Mouse (Mus musculus) small intestine, adult 2 months (tissue): ENCODE data around the gene Eci3.

Source experiments
- CTCF ChIP-seq: fragments of 200-500 bp; IDR thresholded peaks from 2 replicates; pipeline ENCODE4 v1.5.1; 2012; ENCODE audit warnings: low read depth, mild to moderate bottlenecking, control low read depth, inconsistent platforms, low read length, moderate library complexity, mixed read lengths; ENCODE audit not compliant: insufficient replicate concordance, insufficient read length; ENCODE audit errors: extremely low read depth
- POLR2A ChIP-seq: fragments of 200-500 bp; IDR thresholded peaks from 2 replicates; pipeline ENCODE4 v1.6.1; 2012; ENCODE audit warnings: low read depth, mild to moderate bottlenecking, control low read depth, inconsistent platforms, low read length, moderate library complexity

DNA sequence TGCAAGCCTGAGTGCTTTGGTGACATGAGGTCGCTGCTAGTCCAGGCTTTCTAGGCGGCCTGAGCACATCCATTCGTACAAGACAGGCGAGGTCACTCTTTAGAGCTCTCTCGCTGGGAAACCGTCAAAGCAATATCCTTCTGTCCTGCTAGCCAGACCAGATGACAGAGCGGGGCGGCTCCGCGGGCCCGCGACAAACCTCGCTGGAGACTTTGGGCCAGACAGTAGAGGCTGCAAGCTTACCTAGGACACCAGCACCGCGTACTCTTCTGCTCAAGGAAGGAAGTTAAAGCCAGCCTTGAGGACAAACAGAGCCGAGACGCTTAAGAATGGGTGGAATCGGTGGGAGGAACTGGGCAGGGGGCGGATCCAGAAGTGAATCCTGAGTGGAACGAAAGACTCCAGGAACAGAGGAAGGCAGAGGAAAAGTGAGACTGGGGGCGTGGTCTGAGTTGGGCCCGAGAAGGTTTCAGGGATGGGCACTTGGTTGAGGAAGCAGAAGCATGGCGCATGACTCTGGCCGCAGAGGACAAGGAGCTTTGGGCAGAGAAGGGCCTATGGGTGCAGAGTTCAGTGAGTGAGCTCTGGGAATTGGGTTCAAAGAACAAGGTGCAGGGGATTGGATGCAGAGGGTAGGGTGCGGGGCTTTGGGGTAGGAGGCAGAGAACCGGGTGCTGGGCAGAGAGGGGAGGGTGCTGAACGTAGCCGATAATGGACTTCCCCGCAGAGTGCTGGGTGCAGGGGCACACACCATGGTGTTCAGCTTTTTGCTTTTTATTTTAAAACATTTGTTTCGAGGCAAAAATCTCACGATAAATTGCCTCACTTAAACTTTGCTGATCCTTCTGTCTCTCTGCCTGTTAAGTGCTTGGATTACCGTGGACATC, at the start of gene Eci3:
- peak; percentile 30 for TF ChIP-seq POLR2A
- TF ChIP-seq CTCF, result no peak
